Mouse (Mus musculus): ENCODE measurements around the gene Olfr114. TPM values are rescaled to one million over a fixed set of nuclear protein-coding genes. Genes with fewer than 3 reads are reported as not detected.

Gene Olfr114
- not detected in 2 replicates for total RNA-seq (2015)
- total RNA-seq (2017) = not detected in 2 replicates

GRCm38 (mm10) chr17:37592643-37593042, at the start of gene Olfr114:
Gene Olfr114, minus strand, starts transcription at chr17:37592743.
- ATAC-seq (ENCODE audit: poor library complexity, severe bottlenecking) = no peak

- no peak for ATAC-seq (ENCODE audit: poor library complexity, severe bottlenecking)
These were observed 34.5 kb upstream of the Olfr114 start, which contains the start of the genes Olfr115 and Olfr116 for GRCm38 (mm10) chr17:37627009-37627408. Gene Olfr115, minus strand, starts transcription at chr17:37627109. Gene Olfr116, minus strand, starts transcription at chr17:37627199.

GRCm38 (mm10) chr17:37577563-37577962, 15.0 kb downstream of the Olfr114 start, which contains the start of gene Olfr113:
Gene Olfr113, minus strand, starts transcription at chr17:37577663.
- ATAC-seq (ENCODE audit: poor library complexity, severe bottlenecking) = no peak

GRCm38 (mm10) chr17:37569351-37569750, 23.2 kb downstream of the Olfr114 start, which contains the start of gene Olfr112:
Gene Olfr112, minus strand, starts transcription at chr17:37569451.
- ATAC-seq (ENCODE audit: poor library complexity, severe bottlenecking) = no peak

GRCm38 (mm10) chr17:37558913-37559615, 33.5 kb downstream of the Olfr114 start:
- no peak for ATAC-seq (ENCODE audit: poor library complexity, severe bottlenecking)

GRCm38 (mm10) chr17:37543800-37544435, 48.6 kb downstream of the Olfr114 start:
- no peak for ATAC-seq (ENCODE audit: poor library complexity, severe bottlenecking)

- ATAC-seq (ENCODE audit: poor library complexity, severe bottlenecking) = no peak
These were observed 51.0 kb downstream of the Olfr114 start for GRCm38 (mm10) chr17:37541454-37542119.

Other genes starting within 250 kb of the Olfr114 start
- not detected in 2 replicates for gene Olfr104-ps, start 233.2 kb downstream of the Olfr114 start, total RNA-seq (2015)
- not detected in 2 replicates for gene Olfr104-ps, start 233.2 kb downstream of the Olfr114 start, total RNA-seq (2017)
- gene Olfr105-ps, start 213.7 kb downstream of the Olfr114 start, total RNA-seq (2015) = not detected in 2 replicates
- gene Olfr105-ps, start 213.7 kb downstream of the Olfr114 start, total RNA-seq (2017) = not detected in 2 replicates
- not detected in 2 replicates for gene Olfr106-ps, start 202.3 kb downstream of the Olfr114 start, total RNA-seq (2015)
- gene Olfr106-ps, start 202.3 kb downstream of the Olfr114 start, total RNA-seq (2017) = not detected in 2 replicates
- gene Olfr107, start 193.5 kb downstream of the Olfr114 start, total RNA-seq (2015) = not detected in 2 replicates
- not detected in 2 replicates for gene Olfr107, start 193.5 kb downstream of the Olfr114 start, total RNA-seq (2017)
- gene Olfr108, start 147.3 kb downstream of the Olfr114 start, total RNA-seq (2015) = not detected in 2 replicates
- gene Olfr108, start 147.3 kb downstream of the Olfr114 start, total RNA-seq (2017) = not detected in 2 replicates
- not detected in 2 replicates for gene Olfr109, start 133.8 kb downstream of the Olfr114 start, total RNA-seq (2015)
- gene Olfr109, start 133.8 kb downstream of the Olfr114 start, total RNA-seq (2017) = not detected in 2 replicates
- 0.62 TPM in 1 of 2 replicates, not detected in the other for gene H2-M2, start 109.2 kb downstream of the Olfr114 start, total RNA-seq (2015)
- gene H2-M2, start 109.2 kb downstream of the Olfr114 start, total RNA-seq (2017) = not detected in 2 replicates
- not detected in 2 replicates for gene Olfr110, start 100.3 kb downstream of the Olfr114 start, total RNA-seq (2015)
- gene Olfr110, start 100.3 kb downstream of the Olfr114 start, total RNA-seq (2017) = not detected in 2 replicates
- not detected in 2 replicates for gene Olfr111, start 84.7 kb downstream of the Olfr114 start, total RNA-seq (2015)
- not detected in 2 replicates for gene Olfr111, start 84.7 kb downstream of the Olfr114 start, total RNA-seq (2017)
- not detected in 2 replicates for gene Olfr112, start 23.3 kb downstream of the Olfr114 start, total RNA-seq (2015)
- not detected in 2 replicates for gene Olfr112, start 23.3 kb downstream of the Olfr114 start, total RNA-seq (2017)
- gene Olfr113, start 15.1 kb downstream of the Olfr114 start, total RNA-seq (2015) = not detected in 2 replicates
- gene Olfr113, start 15.1 kb downstream of the Olfr114 start, total RNA-seq (2017) = not detected in 2 replicates
- gene Olfr115, start 34.4 kb upstream of the Olfr114 start, total RNA-seq (2015) = not detected in 2 replicates
- not detected in 2 replicates for gene Olfr115, start 34.4 kb upstream of the Olfr114 start, total RNA-seq (2017)
- not detected in 2 replicates for gene Olfr116, start 34.5 kb upstream of the Olfr114 start, total RNA-seq (2015)
- not detected in 2 replicates for gene Olfr116, start 34.5 kb upstream of the Olfr114 start, total RNA-seq (2017)
- gene Olfr117, start 71.0 kb upstream of the Olfr114 start, total RNA-seq (2015) = not detected in 2 replicates
- not detected in 2 replicates for gene Olfr117, start 71.0 kb upstream of the Olfr114 start, total RNA-seq (2017)
- gene Olfr118, start 74.2 kb upstream of the Olfr114 start, total RNA-seq (2015) = not detected in 2 replicates
- not detected in 2 replicates for gene Olfr118, start 74.2 kb upstream of the Olfr114 start, total RNA-seq (2017)
- not detected in 2 replicates for gene Olfr119, start 103.8 kb upstream of the Olfr114 start, total RNA-seq (2015)
- not detected in 2 replicates for gene Olfr119, start 103.8 kb upstream of the Olfr114 start, total RNA-seq (2017)
- not detected in 2 replicates for gene Olfr120, start 129.1 kb upstream of the Olfr114 start, total RNA-seq (2015)
- gene Olfr120, start 129.1 kb upstream of the Olfr114 start, total RNA-seq (2017) = not detected in 2 replicates
- not detected in 2 replicates for gene Olfr121, start 156.1 kb upstream of the Olfr114 start, total RNA-seq (2015)
- not detected in 2 replicates for gene Olfr121, start 156.1 kb upstream of the Olfr114 start, total RNA-seq (2017)
- gene Olfr122, start 175.9 kb upstream of the Olfr114 start, total RNA-seq (2015) = not detected in 2 replicates
- gene Olfr122, start 175.9 kb upstream of the Olfr114 start, total RNA-seq (2017) = not detected in 2 replicates
- not detected in 2 replicates for gene Olfr123, start 200.8 kb upstream of the Olfr114 start, total RNA-seq (2015)
- gene Olfr123, start 200.8 kb upstream of the Olfr114 start, total RNA-seq (2017) = not detected in 2 replicates
- gene Olfr124, start 207.1 kb upstream of the Olfr114 start, total RNA-seq (2015) = not detected in 2 replicates
- not detected in 2 replicates for gene Olfr124, start 207.1 kb upstream of the Olfr114 start, total RNA-seq (2017)
- gene Olfr125, start 240.2 kb upstream of the Olfr114 start, total RNA-seq (2015) = not detected in 2 replicates
- gene Olfr125, start 240.2 kb upstream of the Olfr114 start, total RNA-seq (2017) = not detected in 2 replicates

All from megakaryocyte, adult 5-6 weeks (primary cell).